Mouse (Mus musculus) kidney, postnatal 0 days (tissue): Measurements from ENCODE around the gene Sfi1. TPM values are rescaled to one million over a fixed set of nuclear protein-coding genes. Genes with fewer than 3 reads are reported as not detected.
"Not testable (repeated sequence)": the region's sequence is repeated elsewhere in the genome, so short reads cannot be mapped to it uniquely, and the experiment has no call there.

Experiments used
- ATAC-seq: fragments of 200-750 bp; cut with Nextera tagmentation; replicated peaks from 2 replicates; pipeline ENCODE4 v1.8.0; 2017; ENCODE audit warnings: low read depth, moderate number of reproducible peaks, moderate TSS enrichment, moderate library complexity; ENCODE audit not compliant: low FRiP score
- DNase-seq: peaks from one replicate; pipeline ENCODE4 v3.0.0-alpha.2; 2016; ENCODE audit warnings: low spot score
- H3K27ac ChIP-seq: fragments of 300-500 bp; sonication (generic); 2 replicates; pipeline ENCODE4 v1.5.1; 2014; ENCODE audit warnings: mild to moderate bottlenecking
- H3K27me3 ChIP-seq: fragments of 300-500 bp; sonication (generic); 2 replicates; pipeline ENCODE4 v1.6.1; 2014; ENCODE audit warnings: low read length, mixed read lengths; ENCODE audit not compliant: insufficient read depth
- H3K36me3 ChIP-seq: fragments of 300-500 bp; sonication (generic); 2 replicates; pipeline ENCODE4 v1.6.1; 2014; ENCODE audit warnings: low read length, mixed read lengths; ENCODE audit not compliant: insufficient read depth
- H3K4me1 ChIP-seq: fragments of 300-500 bp; sonication (generic); replicated peaks from 2 replicates; pipeline ENCODE4 v1.6.1; 2014; ENCODE audit warnings: antibody characterized with exemption, low read length, mixed read lengths; ENCODE audit not compliant: insufficient read depth
- H3K4me2 ChIP-seq: fragments of 300-500 bp; sonication (generic); 2 replicates; pipeline ENCODE4 v1.6.1; 2014; ENCODE audit warnings: mild to moderate bottlenecking, low read length, moderate library complexity, mixed read lengths
- H3K4me3 ChIP-seq: fragments of 300-500 bp; sonication (generic); replicated peaks from 2 replicates; pipeline ENCODE4 v1.5.1; 2014; ENCODE audit warnings: low read depth, low read length
- H3K9ac ChIP-seq: fragments of 300-500 bp; sonication (generic); 2 replicates; pipeline ENCODE4 v1.6.1; 2014; ENCODE audit warnings: low read depth, low read length
- H3K9me3 ChIP-seq: fragments of 300-500 bp; sonication (generic); replicated peaks from 2 replicates; pipeline ENCODE4 v1.6.1; 2016; ENCODE audit warnings: low read length, inconsistent platforms, mixed read lengths
- CTCF ChIP-seq: IDR thresholded peaks from 2 replicates; pipeline ENCODE4 v1.5.1; 2016; ENCODE audit warnings: antibody characterized with exemption, low read depth, mild to moderate bottlenecking, moderate library complexity
- whole genome bisulfite sequencing: fragments of 180-500 bp; shearing (Covaris S2); extraction: QIAGEN DNeasy Blood & Tissue Kit; methylation state at CpG from one replicate; pipeline ENCODE4 v1.1.7; 2014; 5-methylcytosine and 5-hydroxymethylcytosine counted together
- polyA plus RNA-seq: library from polyadenylated mRNA; unstranded; fragments of >200 nt; fragmentation: Nextera tagmentation; extraction: Ambion mirVana; gene quantifications from 2 replicates; pipeline ENCODE4 v1.2.1, GENCODE M21; 2015

Gene Sfi1
- polyA plus RNA-seq, 1 experiment from 2014 or later, result 7.4 TPM

DNA sequence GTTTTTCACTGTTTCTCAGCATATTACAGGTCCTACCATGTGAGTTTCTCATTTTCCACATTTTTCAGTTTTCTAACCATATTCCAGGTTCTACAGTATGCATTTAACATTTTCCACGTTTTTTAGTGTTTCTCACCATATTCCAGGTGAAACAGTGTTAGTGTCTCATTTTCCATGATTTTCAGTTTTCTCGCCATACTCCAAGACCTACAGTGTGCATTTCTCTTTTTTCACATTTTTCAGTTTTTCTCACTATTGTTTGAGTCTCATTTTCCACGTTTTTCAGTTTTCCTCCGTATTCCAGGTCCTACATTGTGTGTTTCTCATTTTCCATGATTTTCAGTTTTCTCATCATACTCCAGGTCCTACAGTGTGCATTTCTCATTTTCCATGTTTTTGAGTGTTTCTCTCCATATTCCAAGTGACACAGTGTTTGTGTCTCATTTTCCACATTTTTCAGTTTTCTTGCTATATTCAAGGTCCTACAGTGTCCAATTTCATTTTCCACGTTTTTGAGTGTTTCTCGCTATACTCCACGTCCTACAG, 89.6 kb downstream of the Sfi1 start:
- no peak overlapping the region for H3K4me2 ChIP-seq
- no peak overlapping the region for H3K9ac ChIP-seq
- no peaks in the 10 kb centered on the region for H3K4me1 ChIP-seq
- peaks cover 30% of the 10 kb centered on the region for H3K9me3 ChIP-seq
- no peak overlapping the region for H3K27ac ChIP-seq
- H3K27me3 ChIP-seq, result no peaks in the 10 kb centered on the region
- WGBS, result 78% methylated on average over 7 of the region's 7 CpGs
- no peaks in the 10 kb centered on the region for H3K36me3 ChIP-seq
- TF ChIP-seq CTCF, result no peak
- no peak overlapping the region for H3K4me3 ChIP-seq
- DNase-seq (no peak), ATAC-seq (peak; percentile 69; the same call in 1 of the 2 replicates)

DNA sequence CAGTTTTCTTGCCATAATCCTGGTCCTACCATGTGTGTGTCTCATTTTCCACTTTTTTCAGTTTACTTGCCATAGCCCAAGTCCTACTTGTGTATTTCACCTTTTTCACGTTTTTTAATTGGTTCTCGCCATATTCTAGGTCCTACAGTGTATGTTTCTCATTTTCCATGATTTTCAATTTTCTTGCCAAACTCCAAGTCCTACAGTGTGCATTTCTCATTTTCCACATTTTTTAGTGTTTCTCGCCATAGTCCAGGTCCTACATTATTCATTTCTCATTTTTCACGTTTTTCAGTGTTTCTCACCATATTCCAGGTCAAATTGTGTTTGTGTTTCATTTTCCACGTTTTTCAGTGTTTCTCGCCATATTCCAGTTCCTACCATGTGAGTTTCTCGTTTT, 90.6 kb downstream of the Sfi1 start:
- not testable (repeated sequence) for H3K9ac ChIP-seq, H3K27ac ChIP-seq, H3K27me3 ChIP-seq, H3K4me1 ChIP-seq, H3K36me3 ChIP-seq, DNase-seq, H3K4me3 ChIP-seq, H3K4me2 ChIP-seq
- ATAC-seq, result peak; percentile 66; the same call in 1 of the 2 replicates
- H3K9me3 ChIP-seq, result peaks cover 30% of the 10 kb centered on the region
- WGBS, result 83% methylated on average over 7 of the region's 7 CpGs

DNA sequence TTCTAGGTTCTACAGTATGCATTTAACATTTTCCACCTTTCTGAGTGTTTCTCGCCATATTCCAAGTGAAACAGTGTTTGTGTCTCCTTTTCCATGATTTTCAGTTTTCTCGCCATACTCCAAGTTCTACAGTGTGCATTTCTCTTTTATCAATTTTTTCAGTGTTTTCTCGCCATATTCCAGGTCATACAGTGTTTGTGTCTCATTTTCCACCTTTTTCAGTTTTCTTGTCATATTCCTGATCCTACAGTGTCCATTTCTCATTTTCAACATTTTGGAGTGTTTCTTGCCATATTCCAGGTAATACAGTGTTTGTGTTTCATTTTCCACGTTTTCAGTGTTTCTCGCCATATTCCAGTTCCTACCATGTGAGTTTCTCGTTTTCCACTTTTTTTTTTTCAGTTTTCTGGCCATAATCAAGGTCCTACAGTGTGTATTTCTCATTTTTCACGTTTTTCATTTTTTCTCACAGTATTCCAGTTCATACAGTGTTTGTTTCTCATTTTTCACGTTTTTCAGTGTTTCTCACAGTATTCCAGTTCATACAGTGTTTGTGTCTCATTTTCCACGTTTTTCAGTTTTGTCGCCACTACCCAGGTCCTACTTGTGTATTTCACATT, 91.3 kb downstream of the Sfi1 start:
- DNase-seq (no peak), ATAC-seq (peak; percentile 63; the same call in 1 of the 2 replicates)
- no peaks in the 10 kb centered on the region for H3K36me3 ChIP-seq
- H3K4me2 ChIP-seq, result no peak overlapping the region
- no peaks in the 10 kb centered on the region for H3K27me3 ChIP-seq
- H3K9ac ChIP-seq, result no peak overlapping the region
- H3K4me3 ChIP-seq, result no peak overlapping the region
- no peaks in the 10 kb centered on the region for H3K4me1 ChIP-seq
- H3K9me3 ChIP-seq, result peaks cover 30% of the 10 kb centered on the region
- WGBS, result 74% methylated on average over 10 of the region's 10 CpGs
- TF ChIP-seq CTCF, result no peak
- H3K27ac ChIP-seq, result no peak overlapping the region

DNA sequence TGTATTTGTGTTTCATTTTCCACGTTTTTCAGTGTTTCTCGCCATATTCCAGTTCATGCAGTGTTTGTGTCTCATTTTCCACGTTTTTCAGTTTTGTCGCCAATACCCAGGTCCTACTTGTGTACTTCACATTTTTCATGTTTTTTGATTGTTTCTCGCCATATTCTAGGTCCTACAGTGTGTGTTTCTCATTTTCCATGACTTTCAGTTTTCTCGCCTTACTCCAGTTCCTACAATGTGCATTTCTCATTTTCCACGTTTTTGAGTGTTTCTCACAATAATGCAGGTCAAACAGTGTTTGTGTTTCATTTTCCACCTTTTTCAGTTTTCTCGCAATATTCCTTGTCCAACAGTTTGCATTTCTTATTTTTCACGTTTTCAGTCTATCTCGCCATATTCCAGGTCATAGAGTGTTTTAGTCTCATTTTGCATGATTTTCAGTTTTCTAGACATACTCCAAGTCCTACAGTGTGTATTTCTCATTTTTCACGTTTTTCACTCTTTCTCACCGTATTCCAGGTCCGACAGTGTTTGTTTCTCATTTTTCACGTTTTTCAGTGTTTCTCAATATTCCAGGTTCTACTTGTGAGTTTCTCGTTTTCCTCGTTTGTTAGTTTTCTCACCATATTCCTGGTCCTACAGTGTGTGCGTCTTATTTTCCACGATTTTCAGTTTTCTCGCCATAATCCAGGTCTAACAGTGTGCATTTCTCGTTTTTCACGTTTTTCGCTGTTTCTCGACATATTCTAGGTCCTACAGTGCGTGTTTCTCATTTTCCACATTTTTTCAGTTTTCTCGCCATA, 92.0 kb downstream of the Sfi1 start:
- WGBS, result 84% methylated on average over 25 of the region's 25 CpGs
- Histone ChIP-seq H3K9me3 (peaks cover 30% of the 10 kb centered on the region), H3K27ac (no peak overlapping the region), H3K27me3 (no peaks in the 10 kb centered on the region), H3K4me3 (no peak overlapping the region), H3K9ac (no peak overlapping the region), H3K4me2 (no peak overlapping the region), H3K4me1 (no peaks in the 10 kb centered on the region), H3K36me3 (no peaks in the 10 kb centered on the region)
- DNase-seq (no peak), ATAC-seq (peak; percentile 59; the same call in 1 of the 2 replicates)
- TF ChIP-seq CTCF, result no peak

DNA sequence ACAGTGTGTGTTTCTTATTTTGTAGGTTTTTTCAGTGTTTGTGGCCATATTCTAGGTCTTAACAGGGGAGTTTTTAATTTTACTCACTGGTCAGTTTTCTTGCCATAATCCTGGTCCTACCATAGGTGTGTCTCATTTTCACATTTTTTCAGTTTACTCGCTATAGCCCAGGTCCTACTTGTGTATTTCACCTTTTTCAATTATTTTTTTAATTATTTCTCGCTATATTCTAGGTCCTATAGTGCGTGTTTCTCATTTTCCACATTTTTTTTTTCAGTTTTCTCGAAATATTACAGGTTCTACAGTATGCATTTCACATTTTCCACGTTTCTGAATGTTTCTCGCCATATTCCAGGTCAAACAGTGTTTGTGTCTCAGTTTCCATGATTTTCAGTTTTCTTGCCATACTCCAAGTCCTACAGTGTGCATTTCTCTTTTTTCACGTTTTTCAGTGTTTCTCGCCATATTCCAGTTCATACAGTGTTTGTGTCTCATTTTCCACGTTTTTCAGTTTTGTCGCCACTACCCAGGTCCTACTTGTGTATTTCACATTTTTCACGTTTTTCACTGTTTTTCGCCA, 93.1 kb downstream of the Sfi1 start:
- peak; percentile 54 for DNase-seq
- not testable (repeated sequence) for H3K4me2 ChIP-seq, H3K9ac ChIP-seq, H3K4me3 ChIP-seq, H3K4me1 ChIP-seq, H3K36me3 ChIP-seq, H3K27me3 ChIP-seq, H3K27ac ChIP-seq
- peak; percentile 59 for ATAC-seq
- WGBS, result 81% methylated on average over 12 of the region's 12 CpGs
- H3K9me3 ChIP-seq, result peaks cover 30% of the 10 kb centered on the region

Other genes with a start within 250 kb of the Sfi1 start
- 26.2 and 29.2 TPM in 2 replicates for gene Eif4enif1, start 8.9 kb upstream of the Sfi1 start, polyA plus RNA-seq
- gene Drg1, start 73.0 kb upstream of the Sfi1 start, polyA plus RNA-seq, result 176 and 198 TPM in 2 replicates
- 47.8 and 51.0 TPM in 2 replicates for gene Patz1, start 95.4 kb upstream of the Sfi1 start, polyA plus RNA-seq
- 14.8 and 15.0 TPM in 2 replicates for gene Pik3ip1, start 136.9 kb upstream of the Sfi1 start, polyA plus RNA-seq
- 28.8 and 31.8 TPM in 2 replicates for gene Limk2, start 215.7 kb upstream of the Sfi1 start, polyA plus RNA-seq